Mouse (Mus musculus) left cerebral cortex, adult 2 months (tissue): Measurements from ENCODE around the gene Sp110. TPM values are rescaled to one million over a fixed set of nuclear protein-coding genes. Genes with fewer than 3 reads are reported as not detected.
"Not testable (repeated sequence)": the region's sequence is repeated elsewhere in the genome, so short reads cannot be mapped to it uniquely, and the experiment has no call there.

Source experiments
- DNase-seq, 2 experiments: peaks; one replicate each; pipeline ENCODE4 v3.0.0; 2021 to 2022; ENCODE audit warnings: low spot score in 2 of 2, mixed read lengths in 1 of 2; ENCODE audit errors: extremely low spot score in 1 of 2
- H3K27ac ChIP-seq: fragments of 200-600 bp; 2 replicates; pipeline ENCODE4 v1.8.1; 2022
- H3K4me3 ChIP-seq: fragments of 200-600 bp; 2 replicates; pipeline ENCODE4 v1.8.1; 2022
- CTCF ChIP-seq: fragments of 200-600 bp; IDR thresholded peaks from 2 replicates; pipeline ENCODE4 v1.8.1; 2022; ENCODE audit warnings: antibody characterized with exemption, mild to moderate bottlenecking, moderate library complexity
- intact Hi-C: fragments of 180-260 bp; cut with DNase I; formaldehyde crosslinking; loops from one replicate; pipeline ENCODE4 v1.15.1; 2025
- total RNA-seq, 2 experiments: library from RNA; stranded (reverse); gene quantifications; 2 replicates each; pipeline ENCODE4 v1.2.3; 2021

The Sp110 gene
- total RNA-seq, 2 experiments from 2014 or later = 0.70 to 1.7 TPM

DNA sequence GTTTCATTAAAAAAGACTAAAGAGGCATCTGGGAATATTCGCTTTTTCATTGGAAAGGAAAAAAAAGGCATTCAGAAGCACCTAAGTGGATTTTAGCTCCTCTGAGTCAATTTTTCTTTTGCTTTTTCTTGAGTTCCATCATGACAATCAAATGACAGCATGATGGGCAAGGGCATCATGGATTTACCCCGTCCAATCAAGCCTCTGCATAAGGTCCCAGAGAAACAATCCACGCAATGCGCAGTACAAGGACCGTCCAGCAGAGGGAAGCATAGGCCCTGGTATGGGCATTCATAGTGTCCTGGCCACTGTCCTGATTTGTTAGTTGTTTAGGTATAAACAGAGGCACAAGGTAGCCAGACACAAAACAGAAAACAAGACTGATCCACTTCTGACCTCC is 17.1 kb downstream of the Sp110 start:
- not testable (repeated sequence) for H3K4me3 ChIP-seq, DNase-seq, H3K27ac ChIP-seq
- intact Hi-C loops = loop anchor here (5.0 to 10.0 kb wide), 2 partner anchors 156 to 263 kb away; no protein-coding TSS in a partner anchor
- peak; percentile 29 for TF ChIP-seq CTCF

DNA sequence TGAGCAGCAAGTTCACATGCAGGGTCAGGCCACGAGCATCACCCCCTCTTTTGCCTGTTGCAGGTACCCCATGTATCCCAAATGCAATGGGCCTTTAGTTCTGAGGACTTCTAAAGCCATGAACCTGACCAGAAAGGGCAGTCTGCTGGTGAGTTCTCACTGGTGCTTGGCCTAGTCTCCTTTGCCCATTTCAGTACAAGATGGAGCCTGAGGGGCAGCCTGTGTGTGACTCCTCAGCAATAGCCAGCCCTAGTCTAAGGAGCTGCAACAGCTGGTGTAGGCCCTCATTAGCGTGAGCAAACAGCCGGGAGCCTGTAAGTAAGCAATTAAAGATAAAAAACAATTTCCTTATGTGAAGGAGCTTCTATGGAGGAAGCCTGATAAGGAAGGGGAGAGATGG is 18.0 kb downstream of the Sp110 start:
- not testable (repeated sequence) for DNase-seq, H3K27ac ChIP-seq, H3K4me3 ChIP-seq
- intact Hi-C loops = loop anchor here (5.0 to 10.0 kb wide), 2 partner anchors 157 to 264 kb away; no protein-coding TSS in a partner anchor

DNA sequence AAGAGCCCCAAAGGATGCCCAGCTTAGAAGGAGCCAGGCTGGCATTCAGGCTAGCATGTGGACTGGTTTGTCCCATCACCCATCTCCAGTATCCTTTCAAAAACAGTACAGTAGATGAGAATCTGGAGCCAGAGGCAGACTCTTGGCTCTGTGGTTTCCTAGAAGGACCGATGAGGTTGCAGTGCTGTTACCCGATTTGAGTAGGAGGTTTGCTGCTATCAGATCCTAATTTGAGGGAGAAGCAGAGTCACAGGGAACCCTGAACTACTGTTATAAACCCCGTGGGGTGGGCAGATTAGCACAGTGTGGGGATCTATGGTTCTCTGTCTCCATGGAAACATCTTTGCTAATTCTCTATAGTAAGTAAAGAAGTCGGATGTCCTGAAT is 18.5 kb downstream of the Sp110 start:
- not testable (repeated sequence) for H3K4me3 ChIP-seq, DNase-seq, H3K27ac ChIP-seq
- intact Hi-C loops = loop anchor here (5.0 to 10.0 kb wide), 2 partner anchors 157 to 265 kb away; no protein-coding TSS in a partner anchor

DNA sequence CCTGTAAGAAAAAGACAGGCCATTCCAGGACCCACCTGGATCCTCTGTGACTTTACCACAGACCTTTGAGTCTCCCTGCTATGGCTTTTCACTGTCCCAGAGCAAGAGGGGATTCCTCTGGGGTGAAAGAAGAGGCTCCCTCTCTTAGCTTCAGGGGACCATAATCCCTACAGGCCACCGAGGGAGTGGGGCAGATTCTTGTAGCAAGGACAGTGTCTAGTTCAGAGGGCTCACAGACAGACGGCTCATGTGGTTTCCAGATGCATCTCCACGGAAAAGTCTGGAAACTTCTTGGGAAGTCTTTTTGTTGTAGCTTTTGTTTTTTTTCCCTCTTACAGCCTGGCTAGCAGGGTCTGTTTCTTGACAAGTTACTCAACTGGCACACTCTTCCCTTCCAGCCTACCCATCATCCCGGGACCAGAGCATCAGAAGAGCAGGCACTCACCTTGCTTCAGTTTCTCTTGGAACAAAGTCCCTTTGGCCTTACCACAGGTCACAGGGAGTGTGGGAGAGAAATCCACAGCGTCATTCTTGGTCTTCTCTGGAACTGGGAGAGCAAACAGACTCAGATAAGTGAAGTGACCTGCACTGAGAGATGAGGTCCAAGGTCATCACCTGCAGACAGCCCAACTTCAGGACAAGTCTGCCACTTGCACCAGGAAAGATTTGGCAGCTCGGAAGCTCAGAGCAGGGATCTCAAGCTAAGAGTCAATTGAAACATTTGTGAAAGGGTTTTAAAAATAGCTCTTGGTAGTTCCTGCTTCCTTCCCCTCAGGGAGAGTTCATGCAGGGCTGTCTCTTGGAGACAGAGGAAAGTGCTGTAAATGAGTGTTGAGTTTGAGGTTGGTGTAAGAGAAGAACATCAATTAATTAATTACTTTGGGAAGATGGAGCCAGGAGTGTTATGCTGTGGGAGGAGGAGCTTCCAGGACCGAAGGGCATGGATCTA is 19.1 kb downstream of the Sp110 start:
- not testable (repeated sequence) for DNase-seq, H3K4me3 ChIP-seq, H3K27ac ChIP-seq
- intact Hi-C loops = loop anchor here (5.0 to 10.0 kb wide), 2 partner anchors 158 to 265 kb away; no protein-coding TSS in a partner anchor

DNA sequence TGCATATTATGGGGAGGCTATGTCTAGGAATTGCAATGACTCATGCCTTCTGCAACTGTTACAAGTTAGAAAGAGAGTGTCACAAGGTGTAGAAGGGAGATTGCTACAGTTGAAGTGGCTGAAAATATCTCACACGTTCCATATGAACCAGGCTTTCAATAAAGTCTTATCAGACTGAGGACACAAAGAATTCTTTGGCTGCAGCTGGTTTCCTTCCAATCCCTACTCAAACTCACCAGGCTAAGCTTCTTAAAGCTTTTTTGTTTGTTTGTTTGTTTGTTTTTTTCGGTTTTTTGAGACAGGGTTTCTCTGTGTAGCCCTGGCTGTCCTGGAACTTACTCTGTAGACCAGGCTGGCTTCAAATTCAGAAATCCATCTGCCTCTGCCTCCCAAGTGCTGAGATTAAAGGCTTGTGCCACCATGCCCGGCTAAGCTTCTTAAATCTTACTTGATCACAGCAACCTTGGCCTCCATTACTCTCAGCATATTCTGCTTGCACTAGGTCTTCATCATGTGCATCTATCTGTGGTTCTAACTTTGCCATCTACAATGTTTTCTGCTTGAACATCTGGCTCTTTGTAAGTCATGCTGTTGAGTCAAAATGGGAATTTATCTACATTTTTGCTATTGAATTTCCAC is 20.1 kb downstream of the Sp110 start:
- DNase-seq, H3K4me3 ChIP-seq, H3K27ac ChIP-seq, intact Hi-C loops: not testable (repeated sequence)

DNA sequence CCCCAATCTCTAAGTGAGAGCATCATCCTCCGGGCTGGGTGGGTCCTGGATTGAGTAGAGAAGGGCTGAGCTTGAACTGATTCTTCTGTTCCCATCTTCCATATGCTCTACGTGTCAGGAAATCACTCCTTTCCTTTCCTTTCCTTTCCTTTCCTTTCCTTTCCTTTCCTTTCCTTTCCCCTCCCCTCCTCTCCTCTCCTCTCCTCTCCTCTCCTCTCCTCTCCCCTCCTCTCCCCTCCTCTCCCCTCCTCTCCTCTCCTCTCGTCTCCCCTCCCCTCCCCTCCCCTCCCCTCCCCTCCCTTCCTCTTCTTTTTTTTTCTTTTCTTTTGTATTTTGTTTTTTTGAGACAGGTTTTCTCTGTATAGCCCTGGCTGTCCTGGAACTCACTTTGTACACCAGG is 23.2 kb downstream of the Sp110 start, which contains the start of gene G530012D18Rik:
G530012D18Rik (plus strand) TSS at position 301 of the 400 bp plus-strand sequence.
- DNase-seq, intact Hi-C loops, H3K4me3 ChIP-seq, H3K27ac ChIP-seq: not testable (repeated sequence)

DNA sequence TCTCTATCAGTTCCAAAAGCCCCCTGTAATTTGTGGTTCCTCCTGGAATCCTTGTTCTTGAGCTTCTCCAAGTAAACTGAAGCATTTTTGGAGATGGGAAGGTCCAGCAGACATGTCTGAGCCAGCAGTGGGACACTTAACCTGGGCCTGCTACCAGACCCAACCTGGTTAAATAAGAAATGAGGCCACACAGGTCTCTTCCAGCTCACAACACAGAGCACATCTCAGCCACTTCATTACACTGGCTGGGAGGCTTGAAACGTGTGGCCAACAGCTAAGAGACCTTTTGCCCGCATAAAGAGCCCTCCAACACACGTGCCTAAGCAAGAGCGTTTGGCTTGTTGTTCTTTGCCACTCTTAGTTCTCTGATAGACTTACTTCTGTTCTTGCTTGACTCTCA is 25.1 kb downstream of the Sp110 start:
- intact Hi-C loops, H3K27ac ChIP-seq, H3K4me3 ChIP-seq, DNase-seq: not testable (repeated sequence)

DNA sequence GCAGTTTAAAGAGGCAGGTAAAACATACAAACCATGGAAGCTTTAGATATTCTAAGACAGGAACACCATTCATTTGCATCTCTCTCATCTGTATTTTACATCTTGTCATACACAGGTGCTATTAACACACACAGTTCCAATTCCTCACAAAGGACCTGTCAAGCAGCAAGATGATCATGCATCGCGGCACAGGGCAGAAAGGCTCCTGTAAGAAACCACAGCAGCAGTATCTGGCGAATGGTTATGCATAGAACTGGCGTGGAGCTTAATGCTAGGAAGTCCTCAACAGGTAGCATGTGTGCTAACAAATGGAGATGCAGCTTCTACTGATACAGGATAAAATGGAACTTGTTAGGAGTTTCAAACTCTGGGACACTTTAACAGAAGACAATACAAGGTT is 43.4 kb downstream of the Sp110 start:
- DNase-seq = peak; percentile 11 to 24
- H3K27ac ChIP-seq, H3K4me3 ChIP-seq, intact Hi-C loops: not testable (repeated sequence)

DNA sequence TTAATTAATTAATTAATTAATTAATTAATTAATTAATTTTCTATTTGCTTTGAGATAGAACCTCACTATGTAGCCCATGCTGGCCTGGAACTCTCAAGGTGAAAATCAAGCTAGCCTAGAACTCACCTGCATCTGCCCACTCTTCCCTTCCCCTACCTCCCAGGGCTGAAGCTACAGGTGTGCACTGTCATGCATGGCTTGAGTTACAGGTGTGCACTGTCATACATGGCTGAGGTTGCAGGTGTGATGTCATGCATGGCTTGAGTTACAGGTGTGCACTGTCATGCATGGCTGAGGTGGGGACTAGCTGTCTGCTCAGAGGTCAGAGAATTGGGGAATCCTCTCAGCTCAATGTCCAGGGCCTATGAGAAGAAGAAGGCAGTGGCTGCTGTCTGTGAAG is 52.2 kb downstream of the Sp110 start:
- DNase-seq, intact Hi-C loops, H3K27ac ChIP-seq, H3K4me3 ChIP-seq: not testable (repeated sequence)

DNA sequence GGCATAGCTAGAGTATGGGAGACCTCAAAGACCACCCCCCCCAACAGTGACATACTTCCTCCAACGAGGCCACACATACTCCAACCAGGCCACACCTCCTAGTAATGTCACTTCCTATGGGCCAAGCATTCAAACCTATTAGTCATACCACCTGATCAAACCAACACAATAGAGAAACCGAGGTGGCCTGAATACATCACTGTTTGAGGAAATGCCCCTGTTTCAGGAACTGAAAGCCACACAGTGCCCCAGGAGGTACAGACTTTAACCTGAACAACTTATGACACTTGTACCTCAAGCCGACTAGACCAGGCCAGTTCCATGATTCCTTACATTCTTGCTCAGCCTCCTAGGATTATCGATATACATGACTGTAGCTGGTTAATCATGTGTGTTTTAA is 54.8 kb downstream of the Sp110 start:
- intact Hi-C loops, H3K27ac ChIP-seq, DNase-seq, H3K4me3 ChIP-seq: not testable (repeated sequence)

DNA sequence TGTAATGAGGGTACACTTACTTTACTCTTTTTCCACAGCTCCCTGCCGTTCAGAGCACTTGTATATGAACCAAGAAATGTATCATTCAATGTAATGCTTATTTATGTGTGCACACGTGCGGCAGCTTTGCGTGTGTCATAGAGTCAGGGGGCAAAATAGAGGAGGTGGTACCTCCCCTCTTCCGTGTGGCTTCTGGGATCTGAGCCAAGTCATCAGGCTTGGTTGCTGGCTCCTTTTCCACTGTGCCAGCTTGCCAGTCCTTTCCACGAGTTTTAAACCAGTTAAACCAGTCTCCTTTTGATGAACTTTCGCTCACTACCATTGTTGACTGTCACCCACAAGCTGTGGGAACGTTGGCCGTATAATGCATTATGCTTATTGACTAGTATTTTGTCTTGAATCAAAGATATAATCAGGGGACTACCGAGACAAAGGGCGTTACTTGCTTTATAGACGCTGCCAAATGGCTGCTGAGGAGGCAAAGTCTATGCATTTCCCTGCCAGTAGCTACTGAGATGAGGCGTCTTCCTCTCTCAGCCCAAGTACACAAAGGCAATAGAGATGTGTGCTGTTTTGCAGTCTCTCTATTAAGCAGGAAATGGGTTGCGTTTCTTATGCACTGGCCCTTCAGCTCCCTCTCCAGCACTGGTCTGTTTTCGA is 70.0 kb downstream of the Sp110 start:
- DNase-seq, H3K4me3 ChIP-seq, intact Hi-C loops: not testable (repeated sequence)

More for the DNA sequence above, 70.0 kb downstream of the Sp110 start:
- H3K27ac ChIP-seq = not testable (repeated sequence)

Other genes starting within 250 kb of the Sp110 start
- not detected for gene G530012D18Rik, start 23.1 kb downstream of the Sp110 start, total RNA-seq
- gene Sp140, start 1.6 kb upstream of the Sp110 start, total RNA-seq = under 1 TPM; 0.47 to 0.93 TPM
- gene Sp100, start 51.2 kb upstream of the Sp110 start, total RNA-seq = 1 to 10 TPM; 2.6 to 3.0 TPM
- gene A630001G21Rik, start 179.8 kb upstream of the Sp110 start, total RNA-seq = not detected
- 100 to 1,000 TPM; 149 to 175 TPM for gene Cab39, start 194.6 kb upstream of the Sp110 start, total RNA-seq